Mouse (Mus musculus) brain, embryonic 14.5 days (tissue): ENCODE data around the gene Arid1a. TPM values are rescaled to one million over a fixed set of nuclear protein-coding genes. Genes with fewer than 3 reads are reported as not detected.

Experiments used
- DNase-seq: peaks from one replicate; pipeline ENCODE4 v3.0.0-alpha.2; 2011; ENCODE audit warnings: low read depth
- CTCF ChIP-seq: fragments of 200-500 bp; IDR thresholded peaks from 2 replicates; pipeline ENCODE4 v1.5.1; 2012; ENCODE audit warnings: inconsistent platforms, mild to moderate bottlenecking, moderate library complexity, borderline replicate concordance; ENCODE audit not compliant: insufficient read depth, insufficient read length; ENCODE audit errors: extremely low read depth
- POLR2A ChIP-seq: fragments of 200-500 bp; IDR thresholded peaks from 2 replicates; pipeline ENCODE4 v1.6.1; 2012; ENCODE audit warnings: mild to moderate bottlenecking, inconsistent platforms, borderline replicate concordance; ENCODE audit not compliant: poor library complexity, insufficient read depth, insufficient read length, severe bottlenecking; ENCODE audit errors: extremely low read depth
- polyA plus RNA-seq: library from polyadenylated mRNA; depleted of rRNA; stranded (reverse); fragments of >200 nt; gene quantifications from 2 replicates; pipeline ENCODE4 v1.2.3, GENCODE M21; 2012

The Arid1a gene
- polyA plus RNA-seq, 1 experiment = 121 TPM

DNA sequence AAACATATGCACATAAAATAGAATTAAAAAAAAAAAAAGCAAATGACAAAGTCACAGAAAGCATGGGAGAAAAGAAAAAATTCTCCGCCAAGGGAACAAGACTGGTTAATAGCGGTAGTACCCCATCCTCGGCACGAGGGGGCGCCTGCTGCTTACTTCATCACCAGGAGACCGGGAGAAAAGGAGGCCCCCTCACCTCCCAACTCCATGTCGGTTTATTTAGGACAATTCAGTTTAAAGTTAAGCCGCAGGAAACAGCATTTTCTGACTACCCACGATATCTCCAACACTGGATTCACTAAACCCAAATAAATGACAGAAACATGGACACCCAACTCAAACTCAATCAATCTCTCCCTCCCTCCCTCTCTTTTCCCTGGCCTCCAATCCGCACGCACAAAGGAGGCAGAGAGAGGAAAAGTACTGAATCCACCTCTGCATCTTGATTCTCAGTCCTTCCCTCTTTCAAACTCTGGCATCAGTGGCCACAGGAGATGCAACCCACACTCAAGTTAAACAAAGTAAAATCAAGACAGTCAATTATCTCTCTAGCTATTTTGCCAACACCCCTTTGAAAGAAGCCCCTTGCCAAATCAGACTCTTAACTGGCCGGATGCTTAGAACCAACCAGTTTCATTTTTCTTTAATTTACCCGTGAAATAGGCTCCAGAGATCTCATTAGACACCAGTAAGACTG is 85.2 kb downstream of the Arid1a start:
- TF ChIP-seq POLR2A = no peak
- TF ChIP-seq CTCF = peak; percentile 96
- DNase-seq = peak; percentile 94

DNA sequence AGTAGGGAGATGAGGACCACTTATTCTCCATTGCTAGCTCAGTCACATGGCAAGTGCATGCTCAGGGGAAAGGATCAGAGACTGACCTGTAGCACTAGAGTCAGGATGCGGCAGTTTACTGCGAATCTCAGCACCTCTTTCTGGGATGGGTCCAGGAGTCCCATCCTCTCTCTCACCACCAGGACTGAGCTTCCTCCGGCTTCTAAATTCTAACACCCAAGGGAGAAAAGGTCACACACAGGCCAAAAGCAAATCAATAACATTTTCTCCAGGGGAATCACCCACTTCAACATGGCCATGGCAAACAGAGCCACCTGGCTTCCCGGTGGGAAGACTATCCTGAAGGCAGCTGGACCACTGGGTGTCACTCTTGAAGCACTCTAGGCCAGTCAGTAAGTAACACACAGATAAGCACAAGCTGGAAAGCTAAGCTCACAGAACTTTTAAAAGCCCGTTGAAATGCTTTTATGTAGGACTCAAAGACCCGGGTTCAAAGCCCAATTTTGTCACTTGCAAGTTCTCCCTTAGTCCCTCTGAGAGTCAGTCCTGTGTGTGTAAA is 86.8 kb downstream of the Arid1a start:
- TF ChIP-seq POLR2A = no peak
- peak; percentile 40; the same call in 1 of the 2 replicates for TF ChIP-seq CTCF
- peak; percentile 42 for DNase-seq

DNA sequence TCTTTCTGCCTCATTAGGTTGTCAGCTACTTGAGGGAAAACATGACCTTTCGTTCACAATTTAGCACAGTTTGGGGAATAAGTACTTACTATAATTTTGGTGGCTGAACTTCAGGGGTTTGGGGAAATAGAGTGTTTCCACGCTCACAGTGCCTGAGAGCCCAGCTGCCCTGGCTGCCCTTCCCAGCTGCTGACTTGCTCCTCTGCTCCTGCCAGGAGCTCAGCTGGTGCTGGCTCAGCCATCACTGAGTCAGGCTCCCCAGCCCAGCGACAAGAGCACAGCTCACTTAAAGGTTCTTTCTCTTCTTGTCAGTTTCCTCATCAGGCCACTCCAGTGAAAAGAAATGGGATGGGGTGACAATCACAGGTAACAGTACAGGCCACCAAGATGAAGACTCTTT is 88.0 kb downstream of the Arid1a start:
- DNase-seq = no peak
- TF ChIP-seq POLR2A (no peak), CTCF (no peak)

DNA sequence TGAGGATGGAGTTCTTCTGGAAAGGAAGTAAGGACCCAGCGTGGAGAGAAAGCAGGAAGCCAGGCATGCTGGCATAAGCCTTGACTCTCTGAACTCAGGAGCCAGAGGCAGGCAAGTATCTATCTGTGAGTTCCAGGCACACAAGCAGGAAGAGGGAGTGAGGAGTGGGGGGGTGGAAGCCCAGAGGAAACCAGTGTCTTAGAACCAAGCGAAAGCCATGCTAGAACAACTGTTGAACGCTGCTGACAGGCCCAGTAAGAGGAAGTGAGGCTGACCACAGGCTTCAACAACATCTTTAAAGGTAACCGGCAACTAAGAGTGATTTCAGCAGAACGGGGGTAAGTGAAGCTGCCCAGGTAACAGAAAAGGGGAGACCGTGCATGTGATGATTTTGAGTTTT is 90.4 kb downstream of the Arid1a start:
- TF ChIP-seq POLR2A (no peak), CTCF (no peak)
- no peak for DNase-seq

DNA sequence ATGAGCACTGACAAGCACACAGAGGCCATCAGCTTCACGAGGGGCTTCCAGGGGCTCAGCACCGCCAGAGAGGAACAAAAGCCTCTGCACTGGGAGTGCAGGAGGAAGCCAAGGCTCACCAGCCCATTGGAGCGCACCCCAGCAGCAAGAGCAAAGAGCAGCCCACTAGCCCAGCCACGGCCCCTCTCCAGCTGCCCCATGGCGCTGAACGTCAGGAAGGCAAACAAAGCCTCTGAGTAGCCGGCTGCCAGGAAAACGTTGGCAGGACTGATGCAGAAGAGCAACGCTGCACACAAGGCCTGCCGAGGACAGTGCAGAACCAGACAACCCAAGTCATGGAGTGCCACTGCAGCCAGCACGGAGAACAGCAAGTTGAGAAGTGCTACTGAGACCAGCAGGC is 91.5 kb downstream of the Arid1a start:
- TF ChIP-seq CTCF (no peak), POLR2A (no peak)
- DNase-seq = peak; percentile 58

DNA sequence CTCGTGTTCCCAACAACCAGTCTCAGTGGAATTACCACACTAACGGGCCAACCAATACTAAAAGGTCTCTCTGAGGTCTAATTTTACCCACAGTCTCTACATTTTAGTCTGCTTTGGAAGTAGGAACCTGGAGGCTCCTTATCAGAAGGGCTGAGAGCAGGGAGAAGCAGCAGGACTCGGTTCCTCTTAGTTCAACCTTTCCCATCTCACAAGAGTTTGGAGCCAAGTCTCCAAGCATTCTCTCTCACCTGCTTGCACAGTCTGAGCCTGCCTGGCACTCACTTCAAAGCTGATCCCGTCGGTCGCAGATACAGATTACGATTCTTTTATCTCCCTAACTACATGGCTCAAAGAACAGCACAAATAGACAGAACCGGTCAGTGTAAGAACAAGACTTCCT is 93.6 kb downstream of the Arid1a start:
- no peak for DNase-seq
- TF ChIP-seq CTCF (no peak), POLR2A (no peak)

DNA sequence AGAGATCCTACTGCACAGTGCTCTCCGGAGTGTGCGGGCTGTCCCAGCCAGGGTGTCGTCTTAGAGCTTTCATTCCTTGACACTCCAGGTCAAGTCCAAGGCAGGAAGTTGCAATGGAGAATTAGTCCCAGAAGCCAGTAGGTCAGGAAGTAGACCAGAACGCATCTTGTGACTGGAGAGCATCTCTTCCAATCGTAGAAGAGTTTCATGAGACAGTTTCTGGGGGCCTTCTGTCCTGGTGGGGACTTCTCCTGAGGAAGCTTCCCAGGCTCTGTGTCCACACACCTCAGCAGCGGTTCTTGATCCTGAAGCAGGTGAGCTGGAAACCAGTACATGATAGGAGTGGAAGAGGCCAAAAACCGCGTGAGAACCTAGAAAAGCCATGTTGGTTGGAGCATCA is 94.1 kb downstream of the Arid1a start:
- DNase-seq = no peak
- TF ChIP-seq POLR2A = no peak
- TF ChIP-seq CTCF = no peak

DNA sequence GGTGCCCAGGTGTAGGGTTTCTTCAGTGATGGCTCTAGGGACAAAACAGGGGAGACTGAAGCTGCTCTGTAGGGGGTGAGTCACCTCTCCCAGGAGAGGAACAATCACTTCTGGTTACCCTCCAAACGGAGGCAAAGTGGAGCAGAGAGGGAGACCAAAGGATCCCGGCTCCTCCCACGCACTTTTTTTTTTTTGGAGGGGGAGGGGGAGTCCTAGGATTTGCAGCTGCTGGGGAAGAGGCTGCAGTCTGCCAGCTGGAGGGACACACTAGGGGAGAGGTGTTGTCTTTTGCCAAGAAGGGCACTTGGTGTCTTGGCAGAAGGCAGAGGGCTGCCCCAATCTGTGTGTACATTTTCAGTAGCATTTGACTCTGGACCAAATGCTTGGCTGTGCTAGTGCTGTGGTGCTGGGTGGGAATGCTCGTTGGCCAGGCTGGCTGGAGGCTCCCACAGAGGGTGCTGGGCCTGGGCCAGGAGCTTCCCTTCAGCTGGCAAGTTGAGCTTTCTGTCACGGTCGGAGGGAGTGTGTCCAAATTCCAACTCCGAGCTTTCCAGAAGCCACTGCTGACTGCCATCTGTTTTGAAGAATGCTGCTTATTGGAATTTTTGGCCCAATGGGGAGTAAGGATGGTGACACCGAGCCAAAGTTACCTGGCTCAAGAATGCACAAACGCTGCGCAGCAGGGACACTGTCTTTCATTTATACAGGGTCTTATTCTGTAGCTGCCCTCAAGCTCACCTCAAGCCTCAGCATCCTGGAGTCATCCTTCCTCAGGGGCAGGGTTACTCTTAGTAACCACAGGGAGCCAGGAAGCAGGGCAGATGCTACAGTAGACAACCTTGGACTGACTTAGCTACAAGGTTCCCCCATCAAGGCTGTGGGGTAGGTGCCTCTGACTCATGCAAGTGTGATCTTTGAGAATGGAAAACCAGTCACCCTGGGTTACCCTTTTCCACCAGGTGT is 96.1 kb downstream of the Arid1a start:
- peak; percentile 93 for DNase-seq

DNA sequence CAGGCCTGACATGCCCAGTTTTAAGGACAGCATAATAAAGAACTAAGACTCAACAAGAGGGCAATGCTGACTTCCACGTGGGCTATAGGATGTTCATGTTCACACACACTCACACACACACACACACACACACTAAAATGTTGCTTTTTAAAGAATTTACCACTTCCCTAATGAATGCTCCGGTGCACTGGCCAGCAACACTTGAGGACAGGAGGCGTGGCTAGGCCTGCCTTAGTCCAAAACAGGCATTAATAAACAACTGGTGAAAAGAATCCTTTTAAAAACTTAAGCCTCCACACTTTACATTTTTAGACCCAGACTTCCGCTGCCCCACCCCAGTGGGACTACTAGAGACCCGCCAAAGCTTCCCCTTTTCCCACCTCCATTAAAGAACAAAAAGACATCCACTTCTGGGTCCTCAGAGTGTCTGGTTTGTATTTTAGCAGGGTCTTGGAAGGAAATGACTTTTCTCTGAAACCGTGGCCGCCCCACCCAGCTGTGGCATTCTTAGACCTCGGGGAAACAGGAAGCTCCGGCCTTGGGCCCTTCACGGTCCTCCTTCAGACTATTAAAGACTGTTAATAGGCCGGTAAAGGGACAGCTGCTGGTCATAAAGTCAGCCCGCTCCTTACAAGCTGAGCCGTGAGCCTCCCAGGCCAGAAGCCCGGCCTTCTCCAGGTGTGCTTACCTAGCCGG is 96.9 kb downstream of the Arid1a start:
- TF ChIP-seq POLR2A = no peak
- peak; percentile 30 for DNase-seq

More for the DNA sequence above, 96.1 kb downstream of the Arid1a start:
- TF ChIP-seq CTCF (no peak), POLR2A (no peak)

DNA sequence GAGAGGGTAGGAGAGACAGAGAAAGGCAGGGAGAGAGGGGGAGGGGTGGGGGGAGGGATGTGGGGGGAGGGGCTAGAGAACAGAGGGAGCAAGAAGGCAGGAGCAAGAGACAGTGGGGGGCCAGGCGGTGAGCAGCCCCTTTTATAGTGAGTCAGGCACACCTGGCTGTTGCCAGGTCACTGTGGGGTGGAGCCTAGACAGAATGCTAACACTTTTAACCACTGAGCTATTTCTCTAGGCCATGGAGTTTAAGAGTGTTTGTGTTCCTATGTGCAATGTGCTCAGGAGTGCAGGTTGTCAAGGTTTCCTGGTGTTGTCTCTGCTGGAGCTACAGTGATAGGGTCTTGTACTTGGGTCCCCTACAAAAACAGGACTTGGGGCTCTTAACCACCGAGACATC is 97.8 kb downstream of the Arid1a start:
- no peak for TF ChIP-seq CTCF
- no peak for DNase-seq

DNA sequence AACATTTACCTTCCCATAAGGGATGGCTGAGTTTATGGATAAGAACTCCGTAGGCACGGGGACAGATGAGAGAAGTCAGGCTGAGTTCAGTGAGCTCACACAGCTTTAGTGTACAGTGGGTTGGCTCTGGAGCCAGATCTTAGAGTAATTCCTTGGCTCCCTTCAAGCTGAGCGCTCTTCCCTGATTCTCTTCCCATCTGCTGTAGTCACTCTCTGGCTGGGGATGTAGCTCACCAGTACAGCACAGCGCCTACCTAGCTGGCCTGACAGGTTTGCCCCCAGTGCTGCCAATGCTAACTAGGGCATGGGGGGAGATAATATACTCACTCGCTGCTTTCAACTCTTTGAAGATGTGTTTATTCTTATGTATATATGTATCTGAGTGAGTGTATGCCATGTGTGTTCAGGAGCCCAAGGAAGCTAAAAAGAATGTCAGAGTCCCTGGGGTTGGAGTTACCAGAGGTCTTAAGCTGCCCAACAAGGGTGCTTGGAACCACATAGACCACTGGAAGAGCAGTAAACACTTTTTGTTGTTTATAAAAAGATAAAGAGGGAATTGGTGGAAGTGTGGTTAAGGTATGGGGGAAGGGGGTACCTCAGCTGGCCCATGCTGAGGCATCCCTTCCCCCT is 98.6 kb downstream of the Arid1a start:
- peak; percentile 46 for DNase-seq
- TF ChIP-seq POLR2A (no peak), CTCF (no peak)
